Mouse (Mus musculus): Measurements from ENCODE around the gene Vmn1r214. TPM values are rescaled to one million over a fixed set of nuclear protein-coding genes. Genes with fewer than 3 reads are reported as not detected.

Gene Vmn1r214
- polyA plus RNA-seq (2015; fragmentation: Nextera tagmentation; extraction: Ambion mirVana), result not detected in 2 replicates

DNA sequence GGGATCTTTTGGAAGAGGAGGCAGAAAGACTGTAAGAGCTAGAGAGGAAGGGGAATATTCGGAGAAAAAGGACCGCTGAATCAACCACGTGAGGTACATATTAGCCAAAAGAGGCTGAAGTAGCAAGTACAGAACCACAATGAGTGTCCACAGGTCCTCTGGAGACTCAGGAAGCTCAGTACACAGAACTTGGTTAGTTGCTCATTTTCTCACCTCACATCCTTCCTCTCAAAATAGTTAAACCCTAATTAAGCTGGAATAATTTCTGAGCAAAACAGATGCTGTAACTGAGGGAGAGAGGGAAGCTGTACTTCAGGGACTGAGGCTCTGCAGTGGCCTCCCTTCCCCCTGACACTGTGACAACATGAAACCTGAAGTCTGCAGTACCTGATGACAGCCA lies at the start of gene Vmn1r214:
Vmn1r214 (plus strand) TSS at position 301 of the 400 bp plus-strand sequence.

DNA sequence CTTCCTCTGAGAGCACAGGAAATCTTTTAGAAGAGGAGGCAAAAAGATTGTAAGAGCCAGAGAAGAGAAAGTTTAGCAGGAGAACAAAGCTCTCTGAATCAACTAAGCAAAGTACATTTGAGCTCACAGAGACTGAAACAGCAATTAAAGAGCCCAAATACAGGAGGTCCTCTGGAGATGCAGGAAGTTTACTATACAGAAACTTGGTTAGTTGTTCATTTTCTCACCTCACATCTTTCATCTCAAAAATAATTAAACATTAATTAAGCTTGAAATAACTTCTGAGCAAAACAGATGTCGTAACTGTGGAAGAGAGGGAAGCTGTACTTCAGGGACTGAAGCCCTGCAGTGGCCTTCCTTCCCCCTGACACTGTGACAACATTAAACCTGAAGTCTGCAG lies 22.9 kb upstream of the Vmn1r214 start, which contains the start of gene Vmn1r213:
Vmn1r213 (plus strand) TSS at position 301 of the 400 bp plus-strand sequence.

DNA sequence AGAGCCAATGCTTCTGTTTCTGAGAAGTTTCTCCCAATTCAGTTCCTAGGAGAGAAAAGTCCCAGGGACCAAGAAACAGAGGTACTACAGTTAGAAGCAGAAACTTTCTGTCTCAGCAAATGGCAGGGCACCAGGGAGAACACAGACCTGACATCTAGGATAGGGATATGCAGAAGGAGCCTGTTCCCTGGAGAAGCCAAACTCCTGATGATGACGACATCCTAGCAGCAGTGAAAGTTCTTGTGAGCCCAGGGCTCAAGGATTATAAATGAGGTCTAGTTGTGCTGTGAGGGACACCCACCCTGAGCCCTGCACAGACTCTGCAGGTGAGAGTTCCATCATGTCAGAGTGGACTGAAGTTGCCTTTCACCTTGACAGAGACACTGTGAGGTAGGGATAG lies 37.5 kb downstream of the Vmn1r214 start, which contains the start of gene Vmn1r215:
Vmn1r215 (plus strand) TSS at position 301 of the 400 bp plus-strand sequence.

Other genes with a start within 250 kb of the Vmn1r214 start
- not detected in 2 replicates for gene Vmn1r209, start 220.7 kb upstream of the Vmn1r214 start, polyA plus RNA-seq (2015; fragmentation: Nextera tagmentation; extraction: Ambion mirVana)
- not detected in 2 replicates for gene Vmn1r210, start 199.1 kb upstream of the Vmn1r214 start, polyA plus RNA-seq (2015; fragmentation: Nextera tagmentation; extraction: Ambion mirVana)
- not detected in 2 replicates for gene Vmn1r211, start 172.9 kb upstream of the Vmn1r214 start, polyA plus RNA-seq (2015; fragmentation: Nextera tagmentation; extraction: Ambion mirVana)
- gene Vmn1r212, start 146.2 kb upstream of the Vmn1r214 start, polyA plus RNA-seq (2015; fragmentation: Nextera tagmentation; extraction: Ambion mirVana), result not detected in 2 replicates
- gene Vmn1r213, start 22.8 kb upstream of the Vmn1r214 start, polyA plus RNA-seq (2015; fragmentation: Nextera tagmentation; extraction: Ambion mirVana), result not detected in 2 replicates
- not detected in 2 replicates for gene Vmn1r215, start 37.6 kb downstream of the Vmn1r214 start, polyA plus RNA-seq (2015; fragmentation: Nextera tagmentation; extraction: Ambion mirVana)
- not detected in 2 replicates for gene Vmn1r217, start 87.8 kb downstream of the Vmn1r214 start, polyA plus RNA-seq (2015; fragmentation: Nextera tagmentation; extraction: Ambion mirVana)
- not detected in 2 replicates for gene Vmn1r218, start 102.7 kb downstream of the Vmn1r214 start, polyA plus RNA-seq (2015; fragmentation: Nextera tagmentation; extraction: Ambion mirVana)
- 0.02 TPM in 1 of 2 replicates, not detected in the other for gene Vmn1r219, start 128.9 kb downstream of the Vmn1r214 start, polyA plus RNA-seq (2015; fragmentation: Nextera tagmentation; extraction: Ambion mirVana)
- gene Vmn1r220, start 157.6 kb downstream of the Vmn1r214 start, polyA plus RNA-seq (2015; fragmentation: Nextera tagmentation; extraction: Ambion mirVana), result not detected in 2 replicates
- not detected in 2 replicates for gene Vmn1r221, start 183.7 kb downstream of the Vmn1r214 start, polyA plus RNA-seq (2015; fragmentation: Nextera tagmentation; extraction: Ambion mirVana)
- gene Vmn1r222, start 205.5 kb downstream of the Vmn1r214 start, polyA plus RNA-seq (2015; fragmentation: Nextera tagmentation; extraction: Ambion mirVana), result not detected in 2 replicates
- gene Vmn1r223, start 216.7 kb downstream of the Vmn1r214 start, polyA plus RNA-seq (2015; fragmentation: Nextera tagmentation; extraction: Ambion mirVana), result not detected in 2 replicates